Mouse (Mus musculus) lung, postnatal 0 days (tissue): Measurements from ENCODE around the gene Prr19. TPM values are rescaled to one million over a fixed set of nuclear protein-coding genes. Genes with fewer than 3 reads are reported as not detected.

Experiments
- ATAC-seq: fragments of 200-750 bp; cut with Nextera tagmentation; 2 replicates; pipeline ENCODE4 v1.8.0; 2017; ENCODE audit warnings: moderate library complexity
- DNase-seq: peaks from one replicate; pipeline ENCODE4 v3.0.0-alpha.2; 2016; ENCODE audit warnings: low spot score
- H3K27ac ChIP-seq: fragments of 300-500 bp; sonication (generic); 2 replicates; pipeline ENCODE4 v1.5.1; 2014; ENCODE audit warnings: antibody characterized with exemption, mild to moderate bottlenecking, low read length, mixed read lengths
- H3K27me3 ChIP-seq: fragments of 300-500 bp; sonication (generic); replicated peaks from 2 replicates; pipeline ENCODE4 v1.6.1; 2014; ENCODE audit warnings: low read length, mixed read lengths; ENCODE audit not compliant: insufficient read depth
- H3K36me3 ChIP-seq: fragments of 300-500 bp; sonication (generic); 2 replicates; pipeline ENCODE4 v1.6.1; 2014; ENCODE audit warnings: low read length, mixed read lengths; ENCODE audit not compliant: insufficient read depth
- H3K4me1 ChIP-seq: fragments of 300-500 bp; sonication (generic); 2 replicates; pipeline ENCODE4 v1.6.1; 2014; ENCODE audit warnings: antibody characterized with exemption, low read depth, low read length, mixed read lengths; ENCODE audit not compliant: insufficient read depth
- H3K4me2 ChIP-seq: fragments of 300-500 bp; sonication (generic); replicated peaks from 2 replicates; pipeline ENCODE4 v1.6.1; 2014; ENCODE audit warnings: low read depth, mild to moderate bottlenecking, low read length, moderate library complexity, mixed read lengths
- H3K4me3 ChIP-seq: fragments of 300-500 bp; sonication (generic); 2 replicates; pipeline ENCODE4 v1.5.1; 2014; ENCODE audit warnings: low read depth, low read length
- H3K9ac ChIP-seq: fragments of 300-500 bp; sonication (generic); replicated peaks from 2 replicates; pipeline ENCODE4 v1.6.1; 2014; ENCODE audit warnings: low read depth, mild to moderate bottlenecking
- H3K9me3 ChIP-seq: fragments of 300-500 bp; sonication (generic); 2 replicates; pipeline ENCODE4 v1.6.1; 2016; ENCODE audit warnings: low read length, mixed read lengths
- CTCF ChIP-seq: IDR thresholded peaks from 2 replicates; pipeline ENCODE4 v1.5.1; 2016; ENCODE audit warnings: antibody characterized with exemption, mild to moderate bottlenecking
- EP300 ChIP-seq: IDR thresholded peaks from 2 replicates; pipeline ENCODE4 v1.6.1; 2016; ENCODE audit warnings: antibody characterized with exemption, mild to moderate bottlenecking, control low read depth
- WGBS: fragments of 180-500 bp; shearing (Covaris S2); extraction: QIAGEN DNeasy Blood & Tissue Kit; methylation state at CpG from one replicate; pipeline ENCODE4 v1.1.7; 2014; 5-methylcytosine and 5-hydroxymethylcytosine counted together
- polyA plus RNA-seq: library from polyadenylated mRNA; unstranded; fragments of >200 nt; fragmentation: Nextera tagmentation; extraction: Ambion mirVana; gene quantifications from 2 replicates; pipeline ENCODE4 v1.2.1, GENCODE M21; 2015

Gene Prr19
- polyA plus RNA-seq, 1 experiment from 2014 or later = not detected

DNA sequence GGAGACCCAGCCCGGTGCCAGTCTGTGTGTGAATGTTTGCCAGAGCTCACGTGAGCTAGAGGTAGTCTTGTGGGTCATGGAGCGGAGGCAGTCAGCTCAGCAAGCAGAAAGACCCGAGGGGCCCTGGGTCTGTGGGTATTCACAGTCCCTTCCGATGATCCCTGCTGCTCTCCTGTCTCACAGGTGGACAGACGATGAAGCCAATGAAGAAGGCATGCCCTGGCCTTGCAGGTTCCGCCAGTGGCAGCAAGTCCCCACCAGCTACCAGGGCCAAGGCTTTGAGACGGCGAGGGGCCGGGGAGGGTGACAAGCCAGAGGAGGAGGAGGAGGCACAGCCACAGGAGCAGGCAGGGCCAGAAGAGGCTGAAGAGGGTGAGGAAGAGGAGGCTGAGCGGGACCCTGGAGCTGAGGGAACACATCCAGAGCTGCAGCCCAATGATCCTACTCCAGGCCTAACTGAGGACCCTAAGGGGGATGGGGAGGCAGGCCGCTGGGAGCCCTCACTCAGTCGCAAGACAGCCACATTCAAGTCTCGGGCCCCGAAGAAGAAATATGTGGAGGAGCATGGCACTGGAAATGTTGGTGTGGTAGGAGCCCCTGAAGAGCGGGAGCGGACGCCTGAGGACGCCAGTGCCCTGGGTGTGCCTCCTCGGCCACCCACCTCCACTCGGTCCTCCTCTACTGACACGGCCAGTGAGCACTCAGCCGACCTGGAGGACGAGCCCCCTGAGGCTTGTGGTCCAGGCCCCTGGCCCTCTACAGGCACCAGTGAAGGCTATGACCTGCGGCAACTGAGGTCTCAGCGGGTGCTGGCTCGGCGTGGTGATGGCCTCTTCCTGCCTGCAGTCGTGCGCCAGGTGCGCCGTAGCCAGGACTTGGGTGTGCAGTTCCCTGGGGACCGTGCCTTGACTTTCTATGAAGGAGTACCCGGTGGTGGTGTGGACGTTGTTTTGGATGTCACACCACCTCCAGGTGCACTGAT, 30.3 kb upstream of the Prr19 start:
- H3K27ac ChIP-seq = no peak overlapping the region
- no peak for DNase-seq

DNA sequence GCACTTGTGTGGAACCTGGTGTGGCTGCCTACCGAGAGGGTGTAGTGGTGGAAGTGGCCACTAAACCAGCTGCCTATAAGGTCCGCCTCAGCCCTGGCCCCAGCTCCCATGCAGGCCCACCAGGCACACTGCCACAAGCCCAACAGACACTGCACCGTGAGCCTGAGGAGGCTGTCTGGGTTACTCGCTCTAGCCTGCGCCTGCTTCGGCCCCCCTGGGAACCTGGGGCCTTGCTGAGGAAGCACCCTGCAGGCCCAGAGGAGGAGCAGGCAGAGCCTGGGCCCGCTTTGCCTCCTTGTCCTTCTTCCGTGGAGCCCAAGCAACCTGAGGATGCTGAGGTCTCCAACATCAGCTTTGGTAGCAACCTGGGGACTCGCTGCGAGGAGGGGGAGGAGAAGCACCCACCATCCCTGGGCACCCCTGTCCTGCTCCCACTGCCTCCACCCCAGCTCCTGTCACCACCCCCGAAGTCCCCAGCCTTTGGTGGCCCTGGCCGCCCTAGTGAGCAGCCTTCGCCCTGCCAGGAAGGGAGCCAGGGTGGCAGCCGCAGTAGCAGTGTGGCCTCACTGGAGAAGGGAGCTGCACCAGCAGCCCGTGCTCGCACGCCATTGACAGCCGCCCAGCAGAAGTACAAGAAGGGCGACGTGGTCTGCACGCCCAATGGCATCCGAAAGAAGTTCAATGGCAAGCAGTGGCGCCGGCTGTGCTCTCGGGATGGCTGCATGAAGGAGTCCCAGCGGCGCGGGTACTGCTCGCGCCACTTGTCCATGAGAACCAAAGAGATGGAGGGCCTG, 29.4 kb upstream of the Prr19 start:
- Histone ChIP-seq H3K4me3 (no peak overlapping the region), H3K36me3 (no peaks in the 10 kb centered on the region), H3K9ac (no peak overlapping the region), H3K9me3 (no peaks in the 10 kb centered on the region), H3K27ac (no peak overlapping the region), H3K4me2 (no peak overlapping the region), H3K4me1 (peaks cover 19% of the 10 kb centered on the region), H3K27me3 (no peaks in the 10 kb centered on the region)
- ATAC-seq = no peak
- no peak for DNase-seq
- 90% methylated on average over 27 of the region's 30 CpGs for WGBS
- TF ChIP-seq CTCF = no peak
- no peak for TF ChIP-seq EP300

More for the DNA sequence above, 30.3 kb upstream of the Prr19 start:
- Histone ChIP-seq H3K4me2 (no peak overlapping the region), H3K36me3 (no peaks in the 10 kb centered on the region), H3K9me3 (no peaks in the 10 kb centered on the region), H3K27me3 (no peaks in the 10 kb centered on the region), H3K4me3 (no peak overlapping the region), H3K9ac (no peak overlapping the region), H3K4me1 (peaks cover 21% of the 10 kb centered on the region)
- WGBS = 88% methylated on average over 35 of the region's 35 CpGs
- no peak for TF ChIP-seq EP300
- no peak for TF ChIP-seq CTCF
- ATAC-seq = no peak

DNA sequence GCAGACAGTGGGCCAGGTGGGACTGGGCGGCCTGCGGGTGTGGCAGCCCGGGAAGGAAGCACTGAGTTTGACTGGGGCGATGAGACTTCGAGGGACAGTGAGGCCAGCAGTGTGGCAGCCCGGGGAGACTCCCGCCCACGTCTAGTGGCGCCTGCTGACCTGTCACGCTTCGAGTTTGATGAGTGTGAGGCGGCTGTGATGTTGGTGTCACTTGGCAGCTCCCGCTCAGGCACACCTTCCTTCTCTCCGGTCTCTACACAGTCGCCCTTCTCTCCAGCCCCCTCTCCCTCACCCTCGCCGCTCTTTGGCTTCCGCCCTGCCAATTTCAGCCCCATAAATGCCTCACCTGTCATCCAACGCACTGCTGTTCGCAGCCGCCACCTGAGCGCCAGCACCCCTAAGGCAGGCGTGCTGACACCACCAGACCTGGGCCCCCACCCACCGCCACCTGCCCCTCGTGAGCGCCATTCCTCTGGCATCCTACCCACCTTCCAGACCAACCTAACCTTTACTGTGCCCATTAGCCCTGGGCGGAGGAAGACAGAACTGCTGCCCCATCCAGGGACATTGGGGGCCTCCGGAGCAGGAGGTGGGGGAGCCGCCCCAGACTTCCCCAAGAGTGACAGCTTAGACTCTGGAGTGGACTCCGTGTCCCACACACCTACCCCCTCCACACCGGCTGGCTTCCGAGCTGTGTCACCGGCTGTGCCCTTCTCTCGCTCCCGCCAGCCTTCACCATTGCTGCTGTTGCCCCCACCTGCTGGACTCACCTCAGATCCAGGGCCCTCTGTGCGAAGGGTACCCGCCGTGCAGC, 28.6 kb upstream of the Prr19 start:
- Histone ChIP-seq H3K9ac (no peak overlapping the region), H3K27me3 (no peaks in the 10 kb centered on the region), H3K9me3 (no peaks in the 10 kb centered on the region), H3K27ac (no peak overlapping the region), H3K4me1 (peaks cover 20% of the 10 kb centered on the region), H3K36me3 (no peaks in the 10 kb centered on the region), H3K4me2 (no peak overlapping the region), H3K4me3 (no peak overlapping the region)
- WGBS = 84% methylated on average over 37 of the region's 38 CpGs
- TF ChIP-seq CTCF (no peak), EP300 (no peak)
- ATAC-seq (no peak), DNase-seq (no peak)

DNA sequence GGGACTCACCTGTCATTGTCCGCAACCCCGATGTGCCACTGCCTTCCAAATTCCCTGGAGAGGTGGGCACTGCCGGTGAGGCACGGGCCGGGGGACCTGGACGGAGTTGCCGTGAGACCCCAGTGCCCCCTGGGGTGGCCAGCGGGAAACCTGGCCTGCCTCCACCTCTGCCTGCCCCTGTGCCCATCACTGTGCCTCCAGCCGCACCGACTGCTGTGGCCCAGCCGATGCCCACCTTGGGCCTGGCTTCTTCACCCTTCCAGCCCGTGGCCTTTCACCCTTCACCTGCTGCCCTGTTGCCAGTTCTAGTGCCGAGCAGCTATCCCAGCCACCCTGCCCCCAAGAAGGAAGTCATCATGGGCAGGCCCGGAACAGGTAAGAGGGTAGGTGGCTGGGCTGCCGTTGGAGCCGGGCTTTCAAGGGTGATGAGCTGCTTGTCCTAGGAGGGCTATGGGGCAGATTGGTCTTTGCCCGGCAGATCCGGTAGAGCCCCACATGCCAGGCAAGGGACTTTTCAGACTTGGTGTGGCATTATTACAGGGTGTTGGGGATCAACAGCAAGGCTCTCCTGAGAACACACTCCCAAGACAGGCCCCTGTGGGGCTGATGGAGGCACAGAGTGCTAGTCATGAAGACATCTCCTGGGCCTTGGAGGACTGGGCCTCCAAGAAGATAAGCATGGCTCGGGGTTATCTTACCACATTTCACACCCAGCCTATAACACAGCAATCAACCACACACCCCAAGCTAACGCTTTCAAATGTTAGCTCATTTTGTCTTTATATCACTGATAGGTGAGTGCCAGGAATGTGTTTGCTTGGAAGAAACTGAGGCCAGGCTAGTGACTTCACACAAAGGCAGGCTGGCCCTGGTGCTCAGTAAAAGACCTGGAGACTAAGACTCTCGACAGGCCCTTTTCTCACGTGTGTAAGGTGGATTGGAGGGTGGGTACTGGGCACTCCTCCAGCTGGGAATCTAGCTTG, 27.7 kb upstream of the Prr19 start:
- Histone ChIP-seq H3K27me3 (no peaks in the 10 kb centered on the region), H3K9ac (no peak overlapping the region), H3K4me1 (peaks cover 24% of the 10 kb centered on the region), H3K36me3 (no peaks in the 10 kb centered on the region), H3K27ac (no peak overlapping the region), H3K4me2 (no peak overlapping the region), H3K4me3 (no peak overlapping the region), H3K9me3 (no peaks in the 10 kb centered on the region)
- DNase-seq (no peak), ATAC-seq (no peak)
- no peak for TF ChIP-seq EP300
- TF ChIP-seq CTCF = no peak
- WGBS = 87% methylated on average over 22 of the region's 22 CpGs

DNA sequence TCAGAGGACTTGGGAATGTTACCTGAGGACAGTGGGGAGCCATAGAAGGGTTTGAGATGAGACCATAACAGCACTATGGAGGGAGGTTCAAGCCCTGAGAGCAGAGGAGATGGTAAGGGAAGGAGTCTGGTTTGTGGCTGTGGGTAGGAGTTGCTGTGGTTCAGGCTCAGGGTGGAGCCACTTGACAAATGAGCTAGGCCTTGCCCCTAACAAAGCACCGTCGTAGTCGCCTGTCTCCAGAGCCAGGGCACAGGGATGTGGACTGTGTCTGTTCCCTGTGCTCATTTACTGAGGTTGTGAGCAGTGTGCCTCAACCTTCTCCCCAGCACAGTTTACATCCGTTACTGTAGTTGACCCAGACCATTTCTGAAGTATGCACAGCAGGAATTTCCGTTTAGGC, 26.6 kb upstream of the Prr19 start:
- no peaks in the 10 kb centered on the region for H3K27me3 ChIP-seq
- H3K9ac ChIP-seq = 0 out of 2 replicates have a peak overlapping the region, but pooled peaks have one; percentile 12
- no peaks in the 10 kb centered on the region for H3K36me3 ChIP-seq
- ATAC-seq (no peak), DNase-seq (no peak)
- WGBS = 26% methylated on average over 5 of the region's 5 CpGs
- TF ChIP-seq EP300 (no peak), CTCF (no peak)
- H3K4me3 ChIP-seq = no peak overlapping the region
- no peak overlapping the region for H3K27ac ChIP-seq
- no peak overlapping the region for H3K4me2 ChIP-seq
- H3K9me3 ChIP-seq = no peaks in the 10 kb centered on the region
- H3K4me1 ChIP-seq = peaks cover 18% of the 10 kb centered on the region
